ENCODE assay signal across 8 mouse cellular contexts in the genomic region with DNA sequence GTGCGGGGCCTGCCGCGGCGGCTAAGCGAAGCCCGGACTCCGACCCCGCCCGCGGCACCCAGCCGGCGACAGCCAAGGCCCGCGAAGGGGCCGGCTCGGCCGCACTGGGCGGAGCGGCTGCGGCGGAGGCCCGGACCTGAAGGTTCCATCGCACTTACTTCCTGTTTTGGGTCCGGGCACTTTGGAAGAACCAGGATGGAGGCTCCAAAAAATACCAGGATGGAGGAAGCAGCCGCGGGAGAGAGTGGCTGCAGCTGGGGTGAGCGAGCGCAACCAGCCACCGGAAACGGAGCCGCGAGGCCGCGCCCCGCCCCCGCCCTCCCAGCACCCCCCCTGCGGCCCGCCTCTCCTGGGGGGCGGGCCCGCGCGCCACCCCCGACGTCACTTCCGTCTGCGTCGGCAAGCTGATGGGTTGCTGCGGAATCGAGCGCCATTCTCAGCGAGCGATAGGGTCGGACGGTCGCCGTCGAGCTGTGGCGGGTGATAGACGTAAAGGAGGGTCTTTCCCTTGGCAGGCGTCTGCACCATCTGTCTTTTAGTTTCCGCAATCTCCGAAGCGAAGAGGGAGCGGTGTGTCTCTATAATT. TPM values are rescaled to one million over a fixed set of nuclear protein-coding genes. Genes with fewer than 3 reads are reported as not detected.
DNase-seq lines count a peak whose midpoint lies in the region; ATAC-seq lines count a peak whose summit lies in the region.

Gene Dmtf1 (minus strand): TSS at position 321 of the 586 bp plus-strand sequence.

- H3K9me3 ChIP-seq in heart, embryonic 14.5 days (ENCODE audit: control insufficient read depth, low read length) = no peaks in the 10 kb centered on the region
- H3K9me3 ChIP-seq in liver, embryonic 13.5 days (replicated peaks) = no peaks in the 10 kb centered on the region
- no peaks in the 10 kb centered on the region for H3K9me3 ChIP-seq in stomach, embryonic 16.5 days (replicated peaks; ENCODE audit: control insufficient read depth, low read length)

- H3K27ac ChIP-seq in heart, embryonic 14.5 days (replicated peaks in 1 of 2; ENCODE audit: control insufficient read depth in 1 of 2, insufficient read depth in 1 of 2, low read depth in 2 of 2, low read length in 2 of 2) = peak within 1 kb of the TSS; percentile 97 to 100
- peak within 1 kb of the TSS; percentile 93 for H3K27ac ChIP-seq in liver, embryonic 13.5 days
- peak within 1 kb of the TSS; percentile 100 for H3K27ac ChIP-seq in stomach, embryonic 16.5 days (ENCODE audit: low read length)

- H3K4me3 ChIP-seq in heart, embryonic 14.5 days (ENCODE audit: control insufficient read depth in 1 of 2, insufficient read depth in 1 of 2, low read depth in 1 of 2, low read length in 2 of 2) = peak within 1 kb of the TSS; percentile 93 to 96
- H3K4me3 ChIP-seq in liver, embryonic 13.5 days (replicated peaks) = peak within 1 kb of the TSS; percentile 98
- peak within 1 kb of the TSS; percentile 95 for H3K4me3 ChIP-seq in stomach, embryonic 16.5 days (replicated peaks; ENCODE audit: low read length)

- H3K4me1 ChIP-seq in heart, embryonic 14.5 days (ENCODE audit: control insufficient read depth in 2 of 2, insufficient read depth in 2 of 2, low read length in 2 of 2) = peaks cover 2 to 13% of the 10 kb centered on the region in 2 experiments
- peaks cover 31% of the 10 kb centered on the region for H3K4me1 ChIP-seq in liver, embryonic 13.5 days (replicated peaks)
- H3K4me1 ChIP-seq in stomach, embryonic 16.5 days (ENCODE audit: control insufficient read depth, insufficient read depth, low read length) = peaks cover 7% of the 10 kb centered on the region; the same call in 1 of the 2 replicates

- peak within 1 kb of the TSS; percentile 82 for H3K4me2 ChIP-seq in heart, embryonic 14.5 days (ENCODE audit: low read length)
- H3K4me2 ChIP-seq in liver, embryonic 13.5 days = peak within 1 kb of the TSS; percentile 89
- peak within 1 kb of the TSS; percentile 91 for H3K4me2 ChIP-seq in stomach, embryonic 16.5 days (ENCODE audit: low read depth, low read length)

- ATAC-seq in CD4-positive, CD25-positive, alpha-beta regulatory T cell, adult 4 months = peak; percentile 89
- peak; percentile 93 for ATAC-seq in heart, embryonic 14.5 days (ENCODE audit: insufficient number of reproducible peaks, insufficient read depth, low FRiP score, low read depth)
- peak; percentile 96 for ATAC-seq in liver, embryonic 13.5 days (ENCODE audit: low read depth)
- peak; percentile 97 for ATAC-seq in stomach, embryonic 16.5 days (ENCODE audit: insufficient read depth, low FRiP score)

- H3K9ac ChIP-seq in heart, embryonic 14.5 days (ENCODE audit: low read length) = peak within 1 kb of the TSS; percentile 97
- H3K9ac ChIP-seq in liver, embryonic 13.5 days = peak within 1 kb of the TSS; percentile 95
- H3K9ac ChIP-seq in stomach, embryonic 16.5 days (ENCODE audit: low read length) = peak within 1 kb of the TSS; percentile 99

- no peaks in the 10 kb centered on the region for H3K27me3 ChIP-seq in heart, embryonic 14.5 days (ENCODE audit: control insufficient read depth, insufficient read depth, low read length)
- no peaks in the 10 kb centered on the region for H3K27me3 ChIP-seq in liver, embryonic 13.5 days
- H3K27me3 ChIP-seq in stomach, embryonic 16.5 days (ENCODE audit: control insufficient read depth, insufficient read depth, low read length) = no peaks in the 10 kb centered on the region

- under 1% methylated on average over 55 of the region's 64 CpGs for WGBS in heart, embryonic 14.5 days
- under 1% methylated on average over 64 of the region's 64 CpGs for WGBS in liver, embryonic 13.5 days (ENCODE audit: insufficient replicate concordance)
- WGBS in stomach, embryonic 16.5 days = under 1% methylated on average over 60 of the region's 64 CpGs

- H3K36me3 ChIP-seq in heart, embryonic 14.5 days (ENCODE audit: control insufficient read depth, insufficient read depth, low read length) = no peaks in the 10 kb centered on the region
- H3K36me3 ChIP-seq in liver, embryonic 13.5 days = no peaks in the 10 kb centered on the region
- H3K36me3 ChIP-seq in stomach, embryonic 16.5 days (ENCODE audit: control insufficient read depth, insufficient read depth, low read length) = no peaks in the 10 kb centered on the region

- DNase-seq in c-Kit-negative CD71-positive TER-119-positive erythroid progenitor cells, embryonic 14.5 days (ENCODE audit: low read depth, low spot score) = peak; percentile 80
- peak; percentile 75 for DNase-seq in fibroblast of lung, adult 2 months (ENCODE audit: low read depth)
- DNase-seq in kidney, postnatal 14 days = peak; percentile 94
- peak; percentile 77 for DNase-seq in liver, embryonic 13.5 days
- DNase-seq in neural tube, embryonic 10.5 days (ENCODE audit: extremely low spot score, low spot score) = peak; percentile 96

RNA-seq across cellular contexts. Expression of gene Dmtf1, which starts in this region (rescaled TPM):
- 100 to 1,000 TPM in 1 of 2 experiments, 10 to 100 TPM in 1; 95.6 to 104 TPM for polyA plus RNA-seq in CD4-positive, CD25-positive, alpha-beta regulatory T cell, adult 4 months (2017; shearing (Covaris generic))
- 33.4 and 36.6 TPM in 2 replicates for polyA plus RNA-seq in heart, embryonic 14.5 days (2014; fragmentation: Nextera tagmentation; extraction: Ambion mirVana)
- 11.4 and 13.8 TPM in 2 replicates for polyA plus RNA-seq in liver, embryonic 13.5 days (2015; fragmentation: Nextera tagmentation; extraction: Ambion mirVana)
- polyA plus RNA-seq in stomach, embryonic 16.5 days (2015; fragmentation: Nextera tagmentation; extraction: Ambion mirVana) = 38.0 and 41.7 TPM in 2 replicates

Comparison
In these comparisons a context has a peak if more than half of its experiments do, and no peak if none do; other contexts are left out.
1. Peak in every context shown above with its lines: DNase-seq, ATAC-seq, H3K4me3 ChIP-seq and H3K27ac ChIP-seq.